Mouse (Mus musculus): ENCODE data around the gene Maml1. TPM values are rescaled to one million over a fixed set of nuclear protein-coding genes. Genes with fewer than 3 reads are reported as not detected.

Maml1 gene
- polyA plus RNA-seq, 1 experiment from 2014 or later: 3.2 TPM

GRCm38 (mm10) chr11:50234606-50235005 is 57.5 kb downstream of the Maml1 start:
- 95% methylated on average over 25 of the region's 25 CpGs for whole genome bisulfite sequencing
- Histone ChIP-seq H3K27me3 (peaks cover 63% of the 10 kb centered on the region), H3K9me3 (no peaks in the 10 kb centered on the region), H3K27ac (no peak overlapping the region), H3K4me3 (no peak overlapping the region), H3K4me2 (no peak overlapping the region), H3K9ac (no peak overlapping the region), H3K4me1 (replicated peaks) (peaks cover 30% of the 10 kb centered on the region), H3K36me3 (peaks cover 49% of the 10 kb centered on the region)
- no peak for ATAC-seq (ENCODE audit: low FRiP score)

- no peaks in the 10 kb centered on the region for H3K9me3 ChIP-seq
These were observed 58.1 kb downstream of the Maml1 start for GRCm38 (mm10) chr11:50233993-50234392.

GRCm38 (mm10) chr11:50233022-50233421 is 59.1 kb downstream of the Maml1 start:
- peaks cover 49% of the 10 kb centered on the region for H3K36me3 ChIP-seq
- no peak overlapping the region for H3K4me2 ChIP-seq
- H3K9me3 ChIP-seq: no peaks in the 10 kb centered on the region
- H3K4me1 ChIP-seq (replicated peaks): peaks cover 45% of the 10 kb centered on the region
- H3K27me3 ChIP-seq: peaks cover 58% of the 10 kb centered on the region
- no peak overlapping the region for H3K9ac ChIP-seq
- H3K27ac ChIP-seq: no peak overlapping the region
- no peak for ATAC-seq (ENCODE audit: low FRiP score)
- WGBS: 98% methylated on average over 13 of the region's 13 CpGs
- no peak overlapping the region for H3K4me3 ChIP-seq

More at GRCm38 (mm10) chr11:50233993-50234392, 58.1 kb downstream of the Maml1 start:
- WGBS: 88% methylated on average over 11 of the region's 11 CpGs
- ATAC-seq (ENCODE audit: low FRiP score): no peak
- peaks cover 49% of the 10 kb centered on the region for H3K36me3 ChIP-seq
- no peak overlapping the region for H3K27ac ChIP-seq
- peaks cover 63% of the 10 kb centered on the region for H3K27me3 ChIP-seq
- H3K4me1 ChIP-seq (replicated peaks): peaks cover 36% of the 10 kb centered on the region
- no peak overlapping the region for H3K4me2 ChIP-seq
- H3K9ac ChIP-seq: no peak overlapping the region
- H3K4me3 ChIP-seq: no peak overlapping the region

- H3K4me2 ChIP-seq: peak overlapping the region; percentile 44; the same call in 1 of the 2 replicates
- no peak for ATAC-seq (ENCODE audit: low FRiP score)
These were observed 60.7 kb downstream of the Maml1 start for GRCm38 (mm10) chr11:50231411-50231810.

GRCm38 (mm10) chr11:50230481-50231304 is 61.4 kb downstream of the Maml1 start:
- Histone ChIP-seq H3K4me3 (peak overlapping the region; percentile 7; the same call in 1 of the 2 replicates), H3K36me3 (peaks cover 51% of the 10 kb centered on the region), H3K9me3 (no peaks in the 10 kb centered on the region), H3K27me3 (peaks cover 38% of the 10 kb centered on the region), H3K4me2 (peak overlapping the region; percentile 44), H3K4me1 (replicated peaks) (peaks cover 50% of the 10 kb centered on the region), H3K27ac (no peak overlapping the region), H3K9ac (peak overlapping the region; percentile 39; the same call in 1 of the 2 replicates)
- ATAC-seq (ENCODE audit: low FRiP score): no peak
- WGBS: 26% methylated on average over 45 of the region's 45 CpGs

More at GRCm38 (mm10) chr11:50231411-50231810, 60.7 kb downstream of the Maml1 start:
- H3K4me3 ChIP-seq: no peak overlapping the region
- H3K9ac ChIP-seq: no peak overlapping the region
- no peaks in the 10 kb centered on the region for H3K9me3 ChIP-seq
- H3K27me3 ChIP-seq: peaks cover 45% of the 10 kb centered on the region
- H3K4me1 ChIP-seq (replicated peaks): peaks cover 50% of the 10 kb centered on the region
- H3K27ac ChIP-seq: no peak overlapping the region
- H3K36me3 ChIP-seq: peaks cover 51% of the 10 kb centered on the region
- WGBS: 21% methylated on average over 8 of the region's 8 CpGs

GRCm38 (mm10) chr11:50229252-50229910 is 62.7 kb downstream of the Maml1 start:
- H3K27ac ChIP-seq: no peak overlapping the region
- H3K4me1 ChIP-seq (replicated peaks): peaks cover 46% of the 10 kb centered on the region
- peak overlapping the region; percentile 55 for H3K9ac ChIP-seq
- 44% methylated on average over 7 of the region's 7 CpGs for WGBS
- no peak overlapping the region for H3K4me2 ChIP-seq
- no peaks in the 10 kb centered on the region for H3K9me3 ChIP-seq
- H3K27me3 ChIP-seq: peaks cover 26% of the 10 kb centered on the region
- no peak for ATAC-seq (ENCODE audit: low FRiP score)
- H3K36me3 ChIP-seq: peaks cover 38% of the 10 kb centered on the region
- no peak overlapping the region for H3K4me3 ChIP-seq

- Histone ChIP-seq H3K9ac (peak overlapping the region; percentile 55), H3K4me2 (no peak overlapping the region), H3K27ac (no peak overlapping the region), H3K4me3 (no peak overlapping the region), H3K27me3 (peaks cover 20% of the 10 kb centered on the region), H3K9me3 (no peaks in the 10 kb centered on the region), H3K36me3 (peaks cover 32% of the 10 kb centered on the region), H3K4me1 (replicated peaks) (peaks cover 50% of the 10 kb centered on the region)
- ATAC-seq (ENCODE audit: low FRiP score): no peak
- WGBS: 28% methylated on average over 3 of the region's 3 CpGs
These were observed 63.3 kb downstream of the Maml1 start for GRCm38 (mm10) chr11:50228772-50229171.

GRCm38 (mm10) chr11:50227736-50228135 is 64.4 kb downstream of the Maml1 start:
- no peak overlapping the region for H3K27ac ChIP-seq
- peaks cover 21% of the 10 kb centered on the region for H3K36me3 ChIP-seq
- H3K4me2 ChIP-seq: no peak overlapping the region
- no peaks in the 10 kb centered on the region for H3K9me3 ChIP-seq
- 90% methylated on average over 4 of the region's 4 CpGs for WGBS
- H3K4me3 ChIP-seq: no peak overlapping the region
- peaks cover 20% of the 10 kb centered on the region for H3K27me3 ChIP-seq
- peaks cover 60% of the 10 kb centered on the region for H3K4me1 ChIP-seq (replicated peaks)
- H3K9ac ChIP-seq: peak overlapping the region; percentile 99
- ATAC-seq (ENCODE audit: low FRiP score): no peak

- Histone ChIP-seq H3K4me2 (peak overlapping the region; percentile 98), H3K27ac (0 out of 2 replicates have a peak overlapping the region, but pooled peaks have one; percentile 35), H3K4me3 (peak overlapping the region; percentile 92)
These were observed 64.9 kb downstream of the Maml1 start for GRCm38 (mm10) chr11:50227226-50227625.

GRCm38 (mm10) chr11:50226406-50226805 is 65.7 kb downstream of the Maml1 start:
- peaks cover 65% of the 10 kb centered on the region for H3K4me1 ChIP-seq (replicated peaks)
- peaks cover 20% of the 10 kb centered on the region for H3K27me3 ChIP-seq

More at GRCm38 (mm10) chr11:50227226-50227625, 64.9 kb downstream of the Maml1 start:
- 77% methylated on average over 3 of the region's 3 CpGs for WGBS
- Histone ChIP-seq H3K9me3 (no peaks in the 10 kb centered on the region), H3K9ac (peak overlapping the region; percentile 99), H3K27me3 (peaks cover 20% of the 10 kb centered on the region), H3K36me3 (peaks cover 16% of the 10 kb centered on the region), H3K4me1 (replicated peaks) (peaks cover 65% of the 10 kb centered on the region)
- ATAC-seq (ENCODE audit: low FRiP score): no peak

GRCm38 (mm10) chr11:50225611-50226378 is 66.3 kb downstream of the Maml1 start:
- Histone ChIP-seq H3K36me3 (peaks cover 6% of the 10 kb centered on the region), H3K9ac (peak overlapping the region; percentile 99), H3K4me3 (peak overlapping the region; percentile 92), H3K27me3 (peaks cover 20% of the 10 kb centered on the region), H3K4me1 (replicated peaks) (peaks cover 62% of the 10 kb centered on the region), H3K4me2 (peak overlapping the region; percentile 98), H3K27ac (peak overlapping the region; percentile 96), H3K9me3 (no peaks in the 10 kb centered on the region)
- ATAC-seq (ENCODE audit: low FRiP score): peak; percentile 25
- WGBS: 3% methylated on average over 34 of the region's 34 CpGs

More at GRCm38 (mm10) chr11:50226406-50226805, 65.7 kb downstream of the Maml1 start:
- no peak for ATAC-seq (ENCODE audit: low FRiP score)
- H3K4me3 ChIP-seq: peak overlapping the region; percentile 92
- H3K9me3 ChIP-seq: no peaks in the 10 kb centered on the region
- H3K9ac ChIP-seq: peak overlapping the region; percentile 99
- peak overlapping the region; percentile 98 for H3K4me2 ChIP-seq
- peaks cover 8% of the 10 kb centered on the region for H3K36me3 ChIP-seq
- 31% methylated on average over 2 of the region's 2 CpGs for WGBS
- H3K27ac ChIP-seq: peak overlapping the region; percentile 96
